Mouse (Mus musculus): Measurements from ENCODE around the gene Mgmt. TPM values are rescaled to one million over a fixed set of nuclear protein-coding genes. Genes with fewer than 3 reads are reported as not detected.

Mgmt gene
- polyA plus RNA-seq, 1 experiment from 2014 or later = 5.2 TPM

DNA sequence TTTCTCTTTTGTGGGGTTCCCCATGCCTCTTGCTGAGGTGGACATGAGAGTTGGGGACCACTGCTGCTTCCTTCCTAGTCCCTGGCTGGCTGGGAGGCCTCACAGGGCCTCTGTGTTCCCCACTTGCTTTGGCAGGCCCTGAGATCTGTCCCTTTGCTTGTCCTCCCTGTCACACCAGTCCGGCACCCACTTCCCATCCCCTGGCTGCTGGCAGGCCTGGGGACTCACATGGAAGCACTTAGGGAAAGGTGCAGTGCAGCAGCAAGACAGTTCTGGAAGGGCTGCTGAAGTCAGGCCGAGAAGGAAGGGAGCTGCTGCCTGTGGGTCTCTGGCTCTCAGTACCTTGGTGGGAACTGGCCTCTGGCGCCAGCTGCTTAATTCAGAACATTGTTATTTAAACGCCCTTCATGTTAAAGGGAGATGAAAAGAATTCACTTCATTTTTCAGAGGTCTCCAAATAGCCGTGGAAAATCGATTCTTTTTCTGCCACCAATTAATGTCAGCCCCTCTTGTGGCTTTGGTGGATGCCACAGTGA lies 53.9 kb downstream of the Mgmt start:
- no peak overlapping the region for H3K4me2 ChIP-seq (replicated peaks)
- H3K27me3 ChIP-seq (replicated peaks) = no peaks in the 10 kb centered on the region
- H3K27ac ChIP-seq = no peak overlapping the region
- no peaks in the 10 kb centered on the region for H3K9me3 ChIP-seq
- peaks cover 6% of the 10 kb centered on the region for H3K4me1 ChIP-seq (replicated peaks)
- no peak for ATAC-seq
- no peaks in the 10 kb centered on the region for H3K36me3 ChIP-seq
- no peak overlapping the region for H3K4me3 ChIP-seq (replicated peaks)
- H3K9ac ChIP-seq = no peak overlapping the region
- 81% methylated on average over 6 of the region's 6 CpGs for WGBS

DNA sequence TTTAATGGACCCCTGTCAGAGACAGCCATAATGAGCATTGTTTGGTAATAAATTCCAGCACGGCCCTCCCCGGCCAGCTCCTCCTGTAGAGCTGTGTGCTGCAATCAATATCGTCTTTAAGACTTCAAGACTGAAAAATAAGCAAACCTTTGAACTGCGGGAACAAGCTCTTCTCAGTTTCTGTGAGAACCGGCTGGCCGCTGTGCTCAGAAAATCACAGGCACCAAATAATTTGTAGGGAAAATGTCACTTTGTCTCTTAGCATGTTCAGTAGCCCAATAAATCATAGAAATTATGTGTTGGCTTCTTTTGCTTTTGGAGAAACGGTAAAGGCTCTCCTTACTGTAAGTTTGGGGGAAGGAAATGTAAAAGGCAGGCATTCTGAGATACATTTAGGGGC lies 58.2 kb downstream of the Mgmt start:
- no peaks in the 10 kb centered on the region for H3K27me3 ChIP-seq (replicated peaks)
- H3K4me2 ChIP-seq (replicated peaks) = 0 out of 2 replicates have a peak overlapping the region, but pooled peaks have one; percentile 9
- no peaks in the 10 kb centered on the region for H3K9me3 ChIP-seq
- H3K27ac ChIP-seq = 0 out of 2 replicates have a peak overlapping the region, but pooled peaks have one; percentile 32
- H3K9ac ChIP-seq = no peak overlapping the region
- no peak overlapping the region for H3K4me3 ChIP-seq (replicated peaks)
- 0 out of 2 replicates have a peak, but pooled peaks have one; percentile 43 for ATAC-seq
- peaks cover 12% of the 10 kb centered on the region for H3K4me1 ChIP-seq (replicated peaks)
- 10% methylated on average over 7 of the region's 7 CpGs for WGBS
- H3K36me3 ChIP-seq = no peaks in the 10 kb centered on the region

DNA sequence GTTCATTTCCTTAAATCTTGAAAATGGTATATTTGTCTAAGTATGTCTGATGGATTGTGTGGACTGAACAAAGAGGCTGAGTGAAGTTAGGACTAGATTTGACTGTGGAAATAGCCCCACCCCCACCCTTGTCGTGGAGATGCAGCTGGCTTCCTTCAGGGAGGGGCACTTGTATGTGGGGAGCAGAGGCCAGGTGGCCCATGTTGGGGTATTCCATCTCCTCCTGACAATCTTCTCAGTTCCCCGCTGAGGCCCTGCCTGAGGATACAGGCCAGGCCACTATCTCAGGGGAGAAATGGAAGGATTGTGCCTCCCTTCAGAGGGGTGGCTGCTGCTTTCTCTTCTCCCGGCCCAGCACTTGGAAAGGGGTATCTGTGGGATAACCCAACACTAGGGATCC lies 58.8 kb downstream of the Mgmt start:
- no peaks in the 10 kb centered on the region for H3K9me3 ChIP-seq
- H3K9ac ChIP-seq = no peak overlapping the region
- no peak overlapping the region for H3K27ac ChIP-seq
- peak; percentile 67 for ATAC-seq
- peaks cover 12% of the 10 kb centered on the region for H3K4me1 ChIP-seq (replicated peaks)
- WGBS = 20% methylated on average over 3 of the region's 3 CpGs
- no peaks in the 10 kb centered on the region for H3K27me3 ChIP-seq (replicated peaks)
- H3K4me2 ChIP-seq (replicated peaks) = no peak overlapping the region
- H3K36me3 ChIP-seq = no peaks in the 10 kb centered on the region
- no peak overlapping the region for H3K4me3 ChIP-seq (replicated peaks)

DNA sequence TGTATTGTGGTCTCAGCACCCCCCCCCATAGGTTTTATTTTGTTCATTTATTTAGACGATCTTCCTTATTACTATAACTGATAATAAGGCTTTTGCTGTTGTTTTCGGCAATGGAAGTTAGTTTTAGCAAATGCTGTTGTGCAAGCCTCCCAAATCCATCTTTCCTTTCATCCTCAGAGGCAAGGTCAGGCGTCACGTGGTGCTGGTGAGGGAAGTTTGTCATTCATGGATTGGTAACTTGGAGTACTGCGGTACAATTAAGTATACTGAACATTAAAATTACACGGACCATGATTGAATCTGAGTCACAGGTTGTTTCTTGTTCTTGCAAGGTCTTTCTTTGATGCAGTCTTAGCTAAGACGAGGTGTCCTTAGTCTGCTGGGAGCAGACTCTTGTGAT lies 77.9 kb downstream of the Mgmt start:
- Histone ChIP-seq H3K27me3 (replicated peaks) (no peaks in the 10 kb centered on the region), H3K27ac (no peak overlapping the region), H3K4me3 (replicated peaks) (no peak overlapping the region), H3K36me3 (no peaks in the 10 kb centered on the region), H3K4me1 (replicated peaks) (no peaks in the 10 kb centered on the region), H3K4me2 (replicated peaks) (no peak overlapping the region), H3K9me3 (no peaks in the 10 kb centered on the region), H3K9ac (no peak overlapping the region)
- 93% methylated on average over 7 of the region's 7 CpGs for WGBS
- ATAC-seq = no peak

DNA sequence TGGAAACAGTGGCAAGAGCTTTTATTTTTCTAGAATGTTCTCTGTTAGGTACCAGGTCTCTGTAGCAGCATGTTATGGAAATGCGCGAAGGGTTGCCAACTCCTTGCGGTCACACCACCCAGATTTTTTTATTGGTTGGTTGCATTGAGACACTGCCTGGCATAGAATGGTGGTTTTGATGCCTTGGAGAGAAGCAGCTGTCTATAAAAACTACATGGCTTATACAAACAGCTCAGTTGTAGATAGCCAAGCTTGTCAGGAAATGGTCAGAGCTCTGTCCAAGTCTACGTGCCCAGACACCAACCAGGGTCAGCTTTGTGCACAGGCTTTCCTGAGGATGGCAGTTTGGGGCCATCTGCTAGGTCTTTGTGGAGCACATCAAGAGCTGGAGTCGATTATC lies 80.6 kb downstream of the Mgmt start:
- no peak overlapping the region for H3K4me3 ChIP-seq (replicated peaks)
- H3K9ac ChIP-seq = no peak overlapping the region
- no peak overlapping the region for H3K27ac ChIP-seq
- no peak overlapping the region for H3K4me2 ChIP-seq (replicated peaks)
- H3K27me3 ChIP-seq (replicated peaks) = no peaks in the 10 kb centered on the region
- no peak for ATAC-seq
- H3K36me3 ChIP-seq = no peaks in the 10 kb centered on the region
- 92% methylated on average over 5 of the region's 5 CpGs for WGBS
- no peaks in the 10 kb centered on the region for H3K9me3 ChIP-seq
- no peaks in the 10 kb centered on the region for H3K4me1 ChIP-seq (replicated peaks)

DNA sequence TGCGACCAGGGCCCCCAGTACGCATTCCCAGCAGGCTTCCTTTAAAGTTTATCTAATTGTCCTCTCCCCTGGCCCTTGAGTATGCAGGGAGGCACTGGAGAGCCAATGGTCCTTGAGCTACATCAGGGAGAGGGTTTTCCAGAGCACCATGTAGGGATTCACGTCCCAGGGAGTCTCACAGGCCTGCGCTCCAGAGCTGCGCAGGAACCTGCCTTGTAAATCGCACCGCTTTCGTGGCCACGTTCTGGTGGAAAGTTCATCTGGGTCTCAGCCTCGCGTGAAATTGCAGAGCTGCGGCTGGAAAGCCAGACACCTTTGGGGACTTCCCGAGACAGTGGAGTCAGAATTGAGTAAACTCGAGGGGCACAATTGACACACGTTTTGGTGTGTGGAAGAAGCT lies 103.0 kb downstream of the Mgmt start:
- H3K4me3 ChIP-seq (replicated peaks) = no peak overlapping the region
- no peak overlapping the region for H3K27ac ChIP-seq
- no peaks in the 10 kb centered on the region for H3K9me3 ChIP-seq
- no peaks in the 10 kb centered on the region for H3K4me1 ChIP-seq (replicated peaks)
- 84% methylated on average over 15 of the region's 15 CpGs for WGBS
- no peak overlapping the region for H3K4me2 ChIP-seq (replicated peaks)
- H3K27me3 ChIP-seq (replicated peaks) = no peaks in the 10 kb centered on the region
- H3K9ac ChIP-seq = no peak overlapping the region
- no peak for ATAC-seq
- H3K36me3 ChIP-seq = no peaks in the 10 kb centered on the region

DNA sequence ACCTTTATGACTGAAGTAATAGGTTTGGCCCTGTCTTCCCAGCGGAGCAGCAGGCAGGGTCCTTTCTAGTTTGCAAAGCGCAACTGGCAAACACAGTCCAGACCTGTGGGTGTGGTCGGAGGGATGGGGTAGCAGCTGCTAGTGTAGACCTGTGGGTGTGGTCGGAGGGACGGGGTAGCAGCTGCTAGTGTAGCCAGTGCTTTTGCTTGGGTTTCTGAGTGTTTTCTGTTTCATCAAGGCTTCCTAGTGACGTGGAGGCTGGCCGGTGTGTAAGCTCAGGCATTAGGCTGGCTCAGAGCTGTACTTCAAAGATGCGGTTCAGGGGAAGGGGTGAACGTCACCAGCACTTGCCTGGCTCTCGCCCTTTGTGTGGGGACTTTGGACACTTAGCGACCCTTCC lies 106.3 kb downstream of the Mgmt start:
- Histone ChIP-seq H3K9ac (no peak overlapping the region), H3K4me3 (replicated peaks) (no peak overlapping the region), H3K36me3 (no peaks in the 10 kb centered on the region), H3K9me3 (no peaks in the 10 kb centered on the region), H3K4me1 (replicated peaks) (no peaks in the 10 kb centered on the region), H3K27me3 (replicated peaks) (no peaks in the 10 kb centered on the region), H3K4me2 (replicated peaks) (no peak overlapping the region), H3K27ac (no peak overlapping the region)
- WGBS = 67% methylated on average over 11 of the region's 11 CpGs
- ATAC-seq = no peak

DNA sequence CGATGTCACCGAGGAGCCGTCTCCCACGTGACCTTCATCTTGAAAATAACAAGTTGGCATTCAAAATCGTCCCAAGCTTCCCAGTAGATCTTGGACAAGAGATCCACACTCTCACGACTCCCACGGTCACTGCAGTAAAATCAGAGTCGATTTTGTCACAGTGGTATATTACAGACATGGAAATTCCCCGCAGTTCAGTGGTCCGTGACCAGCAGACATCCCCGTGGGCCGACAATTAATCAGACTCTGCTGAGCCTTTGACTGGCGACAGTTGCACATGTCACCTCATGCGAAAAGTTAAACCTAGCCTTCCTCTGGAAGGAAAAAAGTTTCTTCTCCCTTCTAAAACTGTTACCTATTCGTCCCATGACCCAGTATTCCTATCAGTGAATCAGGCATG lies 106.8 kb downstream of the Mgmt start:
- H3K36me3 ChIP-seq = no peaks in the 10 kb centered on the region
- no peak overlapping the region for H3K4me3 ChIP-seq (replicated peaks)
- H3K27me3 ChIP-seq (replicated peaks) = no peaks in the 10 kb centered on the region
- H3K4me2 ChIP-seq (replicated peaks) = no peak overlapping the region
- no peak for ATAC-seq
- H3K9me3 ChIP-seq = no peaks in the 10 kb centered on the region
- no peak overlapping the region for H3K27ac ChIP-seq
- H3K4me1 ChIP-seq (replicated peaks) = no peaks in the 10 kb centered on the region
- 86% methylated on average over 15 of the region's 15 CpGs for WGBS
- H3K9ac ChIP-seq = no peak overlapping the region

DNA sequence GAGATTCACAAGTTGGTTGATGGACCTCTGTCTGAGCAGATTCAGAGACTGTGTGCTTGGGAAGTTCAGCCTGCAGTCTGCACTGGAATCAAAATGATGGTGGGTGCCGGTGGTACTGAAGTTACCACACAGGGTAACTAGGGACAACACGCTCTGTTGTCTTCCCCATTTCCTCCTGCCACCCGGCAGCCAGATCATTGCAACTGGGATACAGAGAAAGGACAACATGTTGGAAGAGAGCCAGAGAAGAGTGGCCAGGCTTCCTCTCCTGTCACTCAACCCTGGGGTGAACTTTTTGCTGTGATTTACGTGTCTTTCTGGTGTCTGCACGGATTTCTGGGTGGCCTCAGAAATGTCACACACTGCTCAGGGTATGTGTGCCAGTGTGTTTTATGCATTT lies 107.4 kb downstream of the Mgmt start:
- Histone ChIP-seq H3K4me2 (replicated peaks) (no peak overlapping the region), H3K4me3 (replicated peaks) (no peak overlapping the region), H3K36me3 (no peaks in the 10 kb centered on the region), H3K9ac (no peak overlapping the region), H3K27me3 (replicated peaks) (no peaks in the 10 kb centered on the region), H3K27ac (no peak overlapping the region), H3K9me3 (no peaks in the 10 kb centered on the region), H3K4me1 (replicated peaks) (no peaks in the 10 kb centered on the region)
- ATAC-seq = no peak
- 59% methylated on average over 5 of the region's 5 CpGs for WGBS

DNA sequence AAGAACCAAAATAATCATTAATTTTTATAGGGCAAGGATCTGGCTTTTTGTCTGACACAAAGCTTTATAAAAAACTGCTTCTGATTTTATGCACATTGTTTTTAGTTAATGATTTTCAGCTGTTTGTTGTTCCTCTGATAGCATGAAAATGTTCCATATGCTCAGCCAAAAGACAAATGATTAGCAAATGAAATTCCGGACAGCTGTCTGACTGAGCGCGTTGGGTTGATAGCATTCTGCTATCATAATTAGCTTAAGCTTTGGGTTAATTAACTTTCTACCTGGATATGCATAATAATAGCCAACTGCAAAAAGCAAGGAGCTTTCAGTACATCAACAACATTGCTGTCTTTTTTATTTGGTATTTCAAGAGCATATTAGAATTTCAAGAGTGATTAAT lies 108.0 kb downstream of the Mgmt start:
- 90% methylated on average over 3 of the region's 3 CpGs for WGBS

DNA sequence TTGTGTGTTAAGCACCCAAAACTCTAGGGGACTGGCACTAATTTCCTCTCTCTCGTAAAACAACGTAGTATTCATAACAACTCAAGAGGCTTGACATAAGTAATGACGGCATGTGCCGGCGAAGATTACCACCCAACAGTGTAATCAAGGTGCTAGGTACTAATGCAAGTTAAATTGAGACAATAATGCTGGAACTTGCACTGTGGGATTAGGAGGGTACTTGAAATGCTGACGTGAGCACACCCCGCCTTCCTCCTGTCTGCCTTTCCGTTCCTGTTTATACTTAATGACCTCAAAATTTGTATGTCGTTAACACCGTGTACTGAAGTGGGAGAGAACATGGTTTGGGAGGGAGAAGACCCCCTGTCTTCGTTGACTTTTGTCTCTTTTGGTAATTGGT lies 110.9 kb downstream of the Mgmt start:
- Histone ChIP-seq H3K36me3 (no peaks in the 10 kb centered on the region), H3K4me1 (replicated peaks) (no peaks in the 10 kb centered on the region), H3K4me3 (replicated peaks) (no peak overlapping the region), H3K9me3 (no peaks in the 10 kb centered on the region), H3K27me3 (replicated peaks) (no peaks in the 10 kb centered on the region), H3K4me2 (replicated peaks) (no peak overlapping the region), H3K27ac (no peak overlapping the region), H3K9ac (no peak overlapping the region)
- no peak for ATAC-seq
- 46% methylated on average over 11 of the region's 11 CpGs for WGBS

More for the DNA sequence above, 108.0 kb downstream of the Mgmt start:
- ATAC-seq = no peak
- no peak overlapping the region for H3K9ac ChIP-seq
- no peaks in the 10 kb centered on the region for H3K4me1 ChIP-seq (replicated peaks)
- H3K36me3 ChIP-seq = no peaks in the 10 kb centered on the region
- no peak overlapping the region for H3K27ac ChIP-seq
- H3K4me2 ChIP-seq (replicated peaks) = no peak overlapping the region
- no peaks in the 10 kb centered on the region for H3K9me3 ChIP-seq
- H3K27me3 ChIP-seq (replicated peaks) = no peaks in the 10 kb centered on the region
- no peak overlapping the region for H3K4me3 ChIP-seq (replicated peaks)

DNA sequence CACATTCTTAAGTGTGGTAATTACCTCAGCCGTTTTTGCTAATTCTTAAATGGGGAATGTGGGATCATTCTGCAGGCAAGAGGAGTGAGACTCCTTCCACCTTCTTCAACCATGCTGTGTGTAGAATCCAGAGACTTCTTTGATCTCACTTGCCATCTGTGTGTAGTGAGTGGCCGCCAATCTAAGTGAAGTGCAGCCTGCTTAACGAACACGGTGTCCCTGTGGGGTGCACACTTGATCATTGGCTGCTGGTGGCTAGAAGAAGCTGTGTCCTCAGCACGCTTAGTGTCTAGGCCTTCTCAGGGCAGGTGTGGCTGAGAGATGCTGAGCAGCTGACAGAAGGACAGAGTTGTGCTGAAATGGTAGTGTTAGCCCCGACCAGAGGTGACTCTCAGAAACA lies 113.9 kb downstream of the Mgmt start:
- H3K4me2 ChIP-seq (replicated peaks) = no peak overlapping the region
- no peak overlapping the region for H3K27ac ChIP-seq
- WGBS = 85% methylated on average over 6 of the region's 6 CpGs
- no peaks in the 10 kb centered on the region for H3K4me1 ChIP-seq (replicated peaks)
- H3K27me3 ChIP-seq (replicated peaks) = no peaks in the 10 kb centered on the region
- H3K9me3 ChIP-seq = no peaks in the 10 kb centered on the region
- no peak overlapping the region for H3K4me3 ChIP-seq (replicated peaks)
- no peak overlapping the region for H3K9ac ChIP-seq
- no peak for ATAC-seq
- H3K36me3 ChIP-seq = no peaks in the 10 kb centered on the region

DNA sequence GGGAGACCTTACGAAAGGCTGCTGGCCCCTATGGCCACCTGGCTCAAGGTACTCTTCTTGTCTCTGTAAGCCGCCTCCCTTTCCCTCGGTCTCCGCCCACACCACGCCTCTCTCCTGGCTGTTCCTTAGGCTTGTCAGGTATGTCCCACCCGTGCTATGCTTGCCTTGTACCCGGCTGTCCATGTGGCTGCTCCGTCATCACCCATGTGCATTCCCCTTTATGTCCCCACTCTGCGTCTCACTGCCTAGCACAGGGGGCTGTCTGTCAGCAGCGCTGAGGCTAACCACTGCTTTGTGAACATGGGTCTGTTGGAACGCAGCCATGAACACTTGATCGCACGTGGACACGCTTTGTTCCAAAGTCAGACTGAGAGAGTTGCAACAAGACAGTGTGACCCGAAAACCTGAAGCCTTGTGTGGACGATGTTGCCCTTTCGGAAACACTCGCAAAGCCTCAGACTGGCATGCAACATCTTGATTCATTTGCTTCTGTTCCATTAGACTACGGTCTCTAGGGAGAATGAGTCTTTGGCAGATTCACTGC lies 115.4 kb downstream of the Mgmt start:
- WGBS = 85% methylated on average over 19 of the region's 19 CpGs
- no peaks in the 10 kb centered on the region for H3K4me1 ChIP-seq (replicated peaks)
- no peak overlapping the region for H3K27ac ChIP-seq
- no peaks in the 10 kb centered on the region for H3K27me3 ChIP-seq (replicated peaks)
- no peaks in the 10 kb centered on the region for H3K36me3 ChIP-seq
- no peak overlapping the region for H3K4me3 ChIP-seq (replicated peaks)
- no peaks in the 10 kb centered on the region for H3K9me3 ChIP-seq
- ATAC-seq = no peak
- no peak overlapping the region for H3K9ac ChIP-seq
- H3K4me2 ChIP-seq (replicated peaks) = no peak overlapping the region
